Mouse (Mus musculus) adrenal gland, adult 8-10 months (tissue): ENCODE data around the gene Btnl9. TPM values are rescaled to one million over a fixed set of nuclear protein-coding genes. Genes with fewer than 3 reads are reported as not detected.
"Not testable (repeated sequence)": the region's sequence is repeated elsewhere in the genome, so short reads cannot be mapped to it uniquely, and the experiment has no call there.

Source experiments
- DNase-seq: peaks from one replicate; pipeline ENCODE4 v3.0.0; 2022
- total RNA-seq, 4 experiments: library from RNA; stranded (reverse); gene quantifications; 2 replicates each; pipeline ENCODE4 v1.2.4; 2022

The Btnl9 gene
- total RNA-seq, result 10 to 100 TPM; 21.5 to 41.8 (median 32.6) TPM

DNA sequence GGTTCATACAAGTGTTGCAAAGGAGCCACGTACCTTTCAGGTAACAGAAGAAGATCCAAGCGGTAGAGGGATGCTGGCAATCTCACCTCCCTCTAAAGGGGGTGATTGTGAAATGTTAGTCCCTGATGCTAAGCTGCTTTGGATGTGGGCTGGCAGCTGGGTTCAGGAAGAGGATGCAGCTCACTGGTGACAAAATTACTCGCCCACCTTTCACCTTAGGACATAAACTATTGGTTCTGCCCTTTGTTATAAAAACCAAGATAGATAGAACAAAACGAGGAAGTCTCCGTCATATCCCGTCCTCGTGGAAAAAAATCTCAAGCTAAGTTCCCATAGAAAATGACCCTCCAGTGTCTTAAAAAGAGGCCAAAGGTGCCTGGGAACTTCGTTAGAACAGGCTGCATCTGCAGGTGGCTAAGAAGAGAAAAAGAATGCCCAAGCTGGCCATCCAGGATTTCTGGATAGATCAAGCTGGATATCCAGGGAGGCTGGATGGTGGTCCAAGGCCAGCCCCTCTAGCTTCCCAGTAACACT is at the start of gene Btnl9:
TSS of gene Btnl9 (minus strand) at position 205 of the 534 bp plus-strand sequence.
- DNase-seq, result no peak

GRCm38 (mm10) chr11:49235459-49236207 is 48.7 kb upstream of the Btnl9 start:
- no peak for DNase-seq

DNA sequence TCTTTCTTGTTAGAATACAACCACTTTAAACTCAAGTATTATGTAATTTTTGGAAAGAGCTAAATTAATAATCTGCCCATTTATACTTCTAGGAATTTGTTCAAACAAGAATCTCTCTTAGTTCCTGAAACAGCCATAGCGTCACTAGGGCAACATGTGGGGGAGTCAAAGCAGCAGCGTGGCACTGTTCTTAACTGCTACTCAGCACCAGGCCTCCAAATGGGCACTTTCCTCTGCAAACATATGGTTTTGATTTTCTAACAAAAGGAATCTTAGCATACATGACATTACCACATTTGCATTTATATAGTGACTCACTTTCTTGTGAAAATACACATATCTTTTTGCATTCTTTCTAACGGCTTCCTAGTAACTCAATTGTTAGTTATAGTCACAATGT is 45.8 kb upstream of the Btnl9 start:
- no peak for DNase-seq

- no peak for DNase-seq
Observed at GRCm38 (mm10) chr11:49224455-49224854, 37.5 kb upstream of the Btnl9 start.

DNA sequence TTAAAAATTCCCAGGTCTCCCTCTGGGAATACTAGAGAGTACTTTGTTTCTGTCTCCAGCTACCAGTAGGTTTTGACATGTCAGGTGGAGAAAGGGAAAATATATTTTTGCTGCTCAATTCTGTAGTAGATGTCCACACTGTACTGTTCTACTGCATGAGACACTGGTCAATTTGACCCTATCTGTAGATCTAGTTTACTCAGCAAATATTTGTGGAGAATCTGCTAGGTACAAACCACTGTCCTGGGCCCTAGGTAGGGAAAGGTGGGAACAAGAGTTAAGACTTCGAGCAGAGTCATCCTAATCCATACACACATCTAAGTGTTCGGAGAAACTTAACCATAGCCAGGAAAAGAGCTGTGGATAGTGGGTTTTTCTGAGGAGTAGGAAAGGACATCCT is 32.3 kb upstream of the Btnl9 start:
- DNase-seq, result no peak

GRCm38 (mm10) chr11:49213505-49213904 is 26.5 kb upstream of the Btnl9 start:
- DNase-seq, result no peak

DNA sequence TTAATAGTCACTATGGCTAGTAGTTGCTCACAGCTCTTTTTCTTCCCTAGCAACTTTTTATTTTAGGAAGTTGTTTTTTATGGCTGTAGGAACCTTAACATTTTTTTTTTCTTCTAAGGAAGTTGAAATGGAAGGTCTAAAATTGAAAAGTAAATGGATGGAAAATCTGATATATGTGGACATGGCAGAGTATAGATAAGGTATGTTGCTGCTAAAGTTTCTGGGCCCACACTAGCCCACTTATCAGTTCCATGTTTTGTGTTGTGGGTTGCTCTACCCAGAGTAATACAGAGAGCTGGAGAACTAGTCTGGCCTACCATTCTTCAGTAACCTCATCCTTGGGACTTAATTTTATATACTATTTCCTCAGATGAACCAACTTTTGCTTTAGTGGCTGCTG is 25.6 kb upstream of the Btnl9 start:
- DNase-seq, result no peak

DNA sequence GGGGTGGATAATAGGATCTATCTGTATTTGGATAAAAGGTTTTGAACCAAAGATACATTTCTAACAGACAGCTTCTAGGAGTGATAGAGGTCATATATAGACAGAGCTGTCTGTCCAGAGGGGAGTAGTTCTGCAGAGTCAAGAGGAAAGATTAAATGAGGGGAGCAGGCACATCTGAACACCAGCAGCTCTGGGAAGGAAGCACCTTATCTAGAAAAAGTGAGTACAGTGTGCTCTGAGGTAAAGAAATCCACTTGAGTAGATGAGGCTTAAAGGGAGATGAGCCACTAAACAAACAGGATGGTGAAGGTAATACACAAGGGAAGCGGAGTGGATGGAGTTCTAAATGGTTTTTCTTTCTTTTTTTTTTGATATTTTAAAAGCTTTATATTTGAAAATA is 20.5 kb upstream of the Btnl9 start:
- no peak for DNase-seq

DNA sequence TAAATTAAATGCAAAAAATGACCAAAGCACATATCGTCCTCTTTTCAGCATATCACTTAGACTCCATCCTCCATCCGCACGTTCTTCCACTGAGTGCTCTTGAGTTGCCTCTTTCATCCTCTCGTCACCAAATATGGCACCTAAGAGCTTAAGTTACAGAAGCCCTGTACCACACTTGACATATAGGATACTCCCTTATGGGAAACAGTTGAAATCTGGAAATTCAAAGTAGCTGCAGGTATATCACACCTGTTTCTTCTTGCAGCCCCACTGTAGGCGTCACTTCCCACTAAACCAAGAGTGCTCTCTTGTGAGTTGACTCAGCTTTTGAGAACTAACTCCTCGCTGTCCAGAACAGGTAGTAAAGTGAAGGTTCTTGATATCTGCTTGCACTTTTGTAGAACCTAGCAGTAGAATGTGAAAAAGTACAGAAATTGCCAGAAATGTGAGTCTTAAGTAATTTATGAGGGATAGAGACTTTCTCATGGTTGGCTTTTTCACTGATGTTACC is 18.2 kb upstream of the Btnl9 start:
- DNase-seq, result no peak

GRCm38 (mm10) chr11:49203771-49204497 is 17.0 kb upstream of the Btnl9 start:
- no peak for DNase-seq

- DNase-seq, result peak; percentile 92
Observed at GRCm38 (mm10) chr11:49203129-49203768, 16.3 kb upstream of the Btnl9 start, which contains the start of gene Zfp62. TSS of gene Zfp62 (plus strand) at chr11:49203292.

DNA sequence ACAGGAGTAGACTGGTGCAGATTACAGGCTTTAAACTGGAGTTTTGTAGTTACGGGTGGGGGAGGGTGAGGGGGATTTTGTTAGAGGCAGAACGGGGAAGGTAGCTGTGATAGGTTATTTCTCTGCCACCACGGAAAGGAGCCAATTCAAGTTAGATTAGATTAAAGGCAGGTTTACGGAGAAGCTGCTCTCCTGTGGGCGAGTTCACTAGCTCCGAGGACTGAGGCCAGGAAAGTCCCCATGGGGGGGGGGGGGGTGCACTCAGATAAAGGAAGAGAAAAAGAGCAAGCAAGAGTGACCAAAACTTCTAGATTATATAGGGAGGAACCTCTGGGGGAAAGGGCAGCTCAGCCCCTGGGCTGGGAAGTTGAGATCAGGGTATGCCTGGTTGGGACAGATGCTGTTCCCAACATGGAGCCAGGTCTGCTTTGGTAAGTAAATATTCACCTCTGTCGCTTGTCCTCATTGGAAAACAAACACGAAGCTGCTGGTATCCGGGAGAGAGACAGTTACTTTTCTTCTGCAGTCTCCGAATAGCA is 15.6 kb upstream of the Btnl9 start:
- DNase-seq, result no peak

- DNase-seq, result no peak
Observed at GRCm38 (mm10) chr11:49202071-49202470, 15.1 kb upstream of the Btnl9 start.

DNA sequence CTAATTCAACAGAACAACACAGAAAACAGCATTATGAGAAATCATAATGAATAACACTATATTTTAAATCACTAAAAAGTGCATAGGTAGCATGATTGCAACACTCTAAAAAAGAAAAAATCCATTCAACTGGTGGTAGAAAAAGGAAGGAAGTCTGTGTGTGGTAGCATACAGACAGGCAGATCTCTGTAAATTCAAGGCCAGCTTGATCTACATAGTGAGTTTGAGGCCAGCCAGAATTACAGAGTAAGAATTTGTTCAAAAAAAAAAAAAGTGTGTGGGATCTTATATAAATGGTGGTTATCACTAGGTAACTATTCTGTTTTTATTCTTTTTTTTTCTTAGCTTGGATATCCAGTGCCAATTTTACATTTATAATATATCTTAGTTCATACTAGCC is 14.2 kb upstream of the Btnl9 start:
- DNase-seq, result no peak

GRCm38 (mm10) chr11:49200666-49201065 is 13.7 kb upstream of the Btnl9 start:
- DNase-seq, result no peak

DNA sequence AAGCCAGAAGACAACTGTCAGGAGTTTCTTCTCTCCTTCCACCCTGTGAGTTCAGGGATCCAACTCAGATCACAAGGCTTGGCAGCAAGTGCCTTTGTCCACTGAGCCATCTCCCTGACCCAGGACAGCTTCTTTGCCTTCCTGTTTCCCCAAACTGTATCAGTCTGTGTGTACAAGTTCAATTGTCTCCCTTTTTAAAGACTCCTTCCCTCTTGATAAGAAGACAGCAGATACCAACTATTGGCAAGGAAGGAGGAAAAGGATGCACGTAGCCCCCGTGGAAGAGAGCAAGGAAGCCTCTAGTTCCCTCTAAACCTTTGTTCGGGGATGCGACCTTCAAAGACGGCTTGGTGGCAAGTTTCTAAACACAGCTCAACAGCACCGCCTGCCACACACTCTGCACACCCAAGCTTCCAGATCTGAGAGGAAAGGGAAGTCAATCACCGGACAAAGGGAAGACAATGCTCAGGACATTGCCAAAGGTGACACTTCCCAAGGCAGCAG is 8.9 kb upstream of the Btnl9 start:
- peak; percentile 24 for DNase-seq

DNA sequence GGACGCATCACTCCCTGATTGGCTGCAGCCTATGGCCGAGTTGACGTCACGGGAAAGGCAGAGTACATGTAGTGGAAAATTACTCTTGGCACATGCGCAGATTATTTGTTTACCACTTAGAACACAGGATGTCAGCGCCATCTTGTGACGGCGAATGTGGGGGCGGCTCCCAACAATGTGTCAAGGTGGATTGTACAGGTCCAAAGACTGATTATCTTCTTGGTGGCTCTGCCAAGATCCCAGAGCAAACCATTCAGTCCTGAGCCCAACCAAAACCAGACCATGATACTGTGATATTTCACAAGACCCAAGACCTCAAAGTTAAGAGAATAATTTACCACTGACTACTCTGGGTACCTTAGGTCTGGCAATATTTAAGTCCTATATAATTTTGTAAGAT is 7.8 kb upstream of the Btnl9 start:
- DNase-seq, result not testable (repeated sequence)

DNA sequence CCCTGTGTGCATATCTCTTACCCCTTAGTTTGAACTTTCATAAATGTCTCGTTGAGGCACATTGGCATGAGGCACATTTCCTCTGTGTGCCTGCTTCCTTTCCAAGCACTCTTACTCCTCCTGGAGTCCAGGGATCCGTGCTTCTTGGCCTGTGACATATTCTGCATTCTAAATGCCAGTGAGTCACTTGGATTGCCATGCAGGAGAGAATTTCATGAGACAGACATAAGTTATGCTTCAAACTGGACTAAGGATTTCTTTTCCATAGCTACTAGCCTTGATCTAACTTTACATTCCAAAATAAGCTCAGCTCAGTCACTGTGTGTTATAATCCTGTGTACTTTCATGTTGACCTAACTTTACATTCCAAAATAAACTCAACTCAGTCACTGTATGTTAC is 4.1 kb upstream of the Btnl9 start:
- DNase-seq, result no peak

- peak; percentile 23 for DNase-seq
Observed at GRCm38 (mm10) chr11:49189737-49190136, 2.8 kb upstream of the Btnl9 start.

GRCm38 (mm10) chr11:49187701-49188100 is 742 bp upstream of the Btnl9 start:
- no peak for DNase-seq

DNA sequence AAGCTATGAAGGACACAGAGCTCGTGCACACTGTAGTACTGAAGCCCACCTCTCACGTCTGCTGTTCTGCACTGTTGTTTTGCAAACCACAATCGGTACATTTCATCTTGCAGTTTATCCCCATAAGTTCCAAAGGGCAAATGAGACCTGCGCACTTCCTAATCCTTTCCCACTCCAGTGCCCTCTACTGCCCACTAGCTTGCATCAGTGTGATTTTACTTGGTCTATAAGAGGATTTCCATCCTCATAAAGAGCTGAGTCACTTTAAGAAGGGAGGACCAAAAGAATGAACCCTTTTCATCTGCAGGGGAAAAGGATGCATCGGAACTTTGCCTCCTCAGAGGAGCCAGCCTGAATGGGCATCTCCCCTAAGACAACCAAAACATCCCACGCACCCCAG is 507 bp downstream of the Btnl9 start:
- DNase-seq, result no peak

DNA sequence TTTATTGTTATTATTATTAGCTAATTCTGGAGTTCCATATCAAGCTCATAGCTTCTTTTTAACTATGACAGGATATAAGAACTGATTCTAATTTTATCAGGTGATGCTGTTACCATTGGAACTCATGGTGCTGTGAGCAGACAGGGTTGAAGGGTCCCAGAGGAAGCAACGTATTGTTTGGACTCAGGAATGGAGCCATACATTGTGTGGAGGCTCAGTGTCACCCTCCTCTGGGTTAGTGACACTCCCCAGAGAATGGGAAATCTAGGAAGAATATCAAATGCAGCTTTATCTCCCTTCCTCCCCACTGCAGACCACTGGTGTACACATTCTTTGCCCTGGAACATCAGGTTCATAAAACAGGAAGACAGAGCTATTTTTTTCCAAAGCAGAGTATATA is 3.8 kb downstream of the Btnl9 start:
- DNase-seq, result no peak
